Mouse (Mus musculus) E14TG2a.4 (cell line): ENCODE data around the gene Gm867.

ENCODE experiments used
- CTCF ChIP-seq: conservative IDR thresholded peaks from 2 replicates; pipeline ENCODE4 v1.5.1; 2014; ENCODE audit warnings: low read length
- NANOG ChIP-seq: IDR thresholded peaks from 2 replicates; pipeline ENCODE4 v1.6.1; 2014; ENCODE audit warnings: borderline replicate concordance, low read length, mixed read lengths

GRCm38 (mm10) chr10:75940520-75940919, at the start of gene Gm867:
- TF ChIP-seq CTCF = no peak
- no peak for TF ChIP-seq NANOG
